Comparison of ENCODE assay signal across 9 mouse cellular contexts in genomic region chrX:167104247-167104621, GRCm38 (mm10).
DNase-seq lines count a peak whose midpoint lies in the region; ATAC-seq and TF ChIP-seq lines count a peak whose summit lies in the region.
"Had no signal": no experiment of that assay in that cellular context is flagged by ENCODE, and none has a peak within 500 bp of the region (broad histone marks: within the 10 kb centered on the region; RNA-seq: fewer than 3 reads in every experiment).

No protein-coding gene starts in this region.

- no peak for TF ChIP-seq POLR2A in limb, embryonic 14.5 days (IDR thresholded peaks at IDR 0.05; ENCODE audit: borderline replicate concordance, extremely low read depth, insufficient read depth, insufficient read length)
- TF ChIP-seq POLR2A in cerebellum, adult 2 months (IDR thresholded peaks at IDR 0.05; ENCODE audit: borderline replicate concordance, insufficient read depth, low read length), result no peak

- H3K4me2 ChIP-seq in lung, embryonic 14.5 days, result no peak overlapping the region
- H3K4me2 ChIP-seq in forebrain, embryonic 16.5 days (ENCODE audit: low read length), result no peak overlapping the region
- H3K4me2 ChIP-seq in limb, embryonic 14.5 days (replicated peaks; ENCODE audit: low read depth, low read length, severe bottlenecking), result no peak overlapping the region

- no peaks in the 10 kb centered on the region for H3K4me1 ChIP-seq in lung, embryonic 14.5 days (ENCODE audit: insufficient read depth)
- peaks cover 14% of the 10 kb centered on the region for H3K4me1 ChIP-seq in forebrain, embryonic 16.5 days (replicated peaks; ENCODE audit: control insufficient read depth, insufficient read depth, low read length)
- H3K4me1 ChIP-seq in limb, embryonic 14.5 days (ENCODE audit: control insufficient read depth, insufficient read depth, low read length), result no peaks in the 10 kb centered on the region; the same call in 1 of the 2 replicates
- H3K4me1 ChIP-seq in cerebellum, adult 2 months (ENCODE audit: control insufficient read depth, insufficient read depth, low read length), result no peaks in the 10 kb centered on the region

- H3K4me3 ChIP-seq in lung, embryonic 14.5 days (ENCODE audit: low read depth, low read length), result no peak overlapping the region
- no peak overlapping the region for H3K4me3 ChIP-seq in forebrain, embryonic 16.5 days (replicated peaks; ENCODE audit: low read length)
- H3K4me3 ChIP-seq in limb, embryonic 14.5 days (replicated peaks; ENCODE audit: low read length), result no peak overlapping the region
- H3K4me3 ChIP-seq in cerebellum, adult 2 months (replicated peaks; ENCODE audit: insufficient read depth, low read depth, low read length), result no peak overlapping the region

- DNase-seq in gastrocnemius, adult 18-20 months (ENCODE audit: low spot score), result peak; percentile 8
- DNase-seq in gastrocnemius, postnatal 4 days (ENCODE audit: low spot score in 2 of 2), result no peak
- DNase-seq in lung, embryonic 14.5 days, result peak; percentile 28
- no peak for DNase-seq in lung, adult 18-20 months
- peak; percentile 22 for DNase-seq in limb, embryonic 14.5 days (ENCODE audit: low spot score)
- DNase-seq in ovary, postnatal 14 days (ENCODE audit: low spot score), result no peak
- no peak for DNase-seq in cerebellum, adult 2 months
- DNase-seq: right cerebral cortex, postnatal 14 days had no signal

- no peak overlapping the region for H3K9ac ChIP-seq in lung, embryonic 14.5 days
- H3K9ac ChIP-seq in forebrain, embryonic 16.5 days (replicated peaks; ENCODE audit: low read depth, low read length), result no peak overlapping the region
- H3K9ac ChIP-seq in limb, embryonic 14.5 days (ENCODE audit: low read depth, low read length, severe bottlenecking), result no peak overlapping the region

- ATAC-seq in lung, embryonic 14.5 days (ENCODE audit: insufficient read depth), result no peak
- ATAC-seq in forebrain, embryonic 16.5 days, result no peak
- ATAC-seq in limb, embryonic 14.5 days (ENCODE audit: low FRiP score, low read depth), result no peak

- H3K27ac ChIP-seq in lung, embryonic 14.5 days (ENCODE audit: low read depth), result no peak overlapping the region
- peak overlapping the region; percentile 47 for H3K27ac ChIP-seq in forebrain, embryonic 16.5 days (ENCODE audit: low read length)
- 0 out of 2 replicates have a peak overlapping the region, but pooled peaks have one; percentile 26 for H3K27ac ChIP-seq in limb, embryonic 14.5 days (replicated peaks; ENCODE audit: low read depth, low read length)
- H3K27ac ChIP-seq in cerebellum, adult 2 months (ENCODE audit: insufficient read depth, low read length), result no peak overlapping the region

- no peaks in the 10 kb centered on the region for H3K36me3 ChIP-seq in lung, embryonic 14.5 days (ENCODE audit: insufficient read depth)
- no peaks in the 10 kb centered on the region for H3K36me3 ChIP-seq in forebrain, embryonic 16.5 days (ENCODE audit: control insufficient read depth, insufficient read depth)
- H3K36me3 ChIP-seq in limb, embryonic 14.5 days (ENCODE audit: control insufficient read depth, insufficient read depth, low read length), result no peaks in the 10 kb centered on the region

- no peaks in the 10 kb centered on the region for H3K9me3 ChIP-seq in lung, embryonic 14.5 days (ENCODE audit: low read depth, low read length)
- no peaks in the 10 kb centered on the region for H3K9me3 ChIP-seq in forebrain, embryonic 16.5 days (ENCODE audit: control insufficient read depth, low read length)
- H3K9me3 ChIP-seq in limb, embryonic 14.5 days (ENCODE audit: control insufficient read depth, low read length), result no peaks in the 10 kb centered on the region

- no peaks in the 10 kb centered on the region for H3K27me3 ChIP-seq in lung, embryonic 14.5 days (ENCODE audit: insufficient read depth, low read length)
- no peaks in the 10 kb centered on the region; the same call in 1 of the 2 replicates for H3K27me3 ChIP-seq in forebrain, embryonic 16.5 days (replicated peaks; ENCODE audit: control insufficient read depth, insufficient read depth, low read length)
- H3K27me3 ChIP-seq in limb, embryonic 14.5 days (ENCODE audit: control insufficient read depth, insufficient read depth, low read length), result no peaks in the 10 kb centered on the region; the same call in 1 of the 2 replicates
- H3K27me3 ChIP-seq in cerebellum, adult 2 months (ENCODE audit: control insufficient read depth, insufficient read depth, low read length), result no peaks in the 10 kb centered on the region

- no peak for TF ChIP-seq CTCF in lung, embryonic 14.5 days (IDR thresholded peaks at IDR 0.05; ENCODE audit: low read depth)
- no peak for TF ChIP-seq CTCF in cerebellum, adult 2 months (IDR thresholded peaks at IDR 0.05; ENCODE audit: borderline replicate concordance, insufficient read depth, low read depth, low read length)

- WGBS in lung, embryonic 14.5 days, result 44% methylated on average over 4 of the region's 4 CpGs
- 39% methylated on average over 4 of the region's 4 CpGs for WGBS in forebrain, embryonic 16.5 days
- WGBS in limb, embryonic 14.5 days, result 56% methylated on average over 4 of the region's 4 CpGs
- WGBS in cerebellum, adult 2 months, result 72% methylated on average over 4 of the region's 4 CpGs

Comparison
In these comparisons a context has a peak if more than half of its experiments do, and no peak if none do; other contexts are left out.
1. DNase-seq: peak in gastrocnemius, adult 18-20 months (single experiment), lung, embryonic 14.5 days (single experiment) and limb, embryonic 14.5 days (single experiment); none in gastrocnemius, postnatal 4 days (0 of 2), lung, adult 18-20 months (0 of 2), ovary, postnatal 14 days (single experiment) and cerebellum, adult 2 months (0 of 2).
2. H3K27ac ChIP-seq: peak in forebrain, embryonic 16.5 days (single experiment) and limb, embryonic 14.5 days (single experiment); none in lung, embryonic 14.5 days (single experiment) and cerebellum, adult 2 months (single experiment).